Mouse (Mus musculus): ENCODE data around the gene Zbtb34.

- TF ChIP-seq CTCF (IDR thresholded peaks at IDR 0.05; ENCODE audit: extremely low read depth, insufficient read depth, low read length) (no peak), POLR2A (IDR thresholded peaks at IDR 0.05; ENCODE audit: extremely low read depth, insufficient read depth, low read length) (no peak)
These were observed 9.8 kb upstream of the Zbtb34 start for GRCm38 (mm10) chr2:33440893-33441292.
